ENCODE assay signal across 7 mouse cellular contexts in the genomic region with DNA sequence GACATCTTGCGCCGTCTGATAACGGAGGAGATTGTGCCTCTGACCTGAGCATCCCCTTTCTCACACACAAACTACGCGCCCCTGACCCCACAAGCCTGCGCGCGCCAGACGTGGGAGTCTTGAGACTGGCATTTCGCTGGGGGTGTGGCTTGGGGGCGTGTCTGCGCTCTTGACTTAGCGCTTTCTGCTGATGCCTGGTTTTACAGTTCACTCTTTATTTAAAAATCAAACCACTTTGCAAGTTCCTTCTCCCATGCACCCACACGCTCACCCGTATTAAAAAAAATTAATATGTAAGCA. TPM values are rescaled to one million over a fixed set of nuclear protein-coding genes. Genes with fewer than 3 reads are reported as not detected.
DNase-seq lines count a peak whose midpoint lies in the region; ATAC-seq lines count a peak whose summit lies in the region.
"Not testable (repeated sequence)": the region's sequence is repeated elsewhere in the genome, so short reads cannot be mapped to it uniquely, and the experiment has no call there.

No protein-coding gene starts in this region.

- WGBS in embryonic facial prominence, embryonic 11.5 days = 0% methylated on average over 12 of the region's 15 CpGs
- WGBS in heart, embryonic 10.5 days = 1% methylated on average over 15 of the region's 15 CpGs
- under 1% methylated on average over 15 of the region's 15 CpGs for WGBS in intestine, embryonic 15.5 days
- under 1% methylated on average over 11 of the region's 15 CpGs for WGBS in limb, embryonic 11.5 days
- 1% methylated on average over 10 of the region's 15 CpGs for WGBS in macrophage (ENCODE audit: missing documents)

- not testable (repeated sequence) for H3K27ac ChIP-seq in embryonic facial prominence, embryonic 11.5 days (replicated peaks; ENCODE audit: low read depth, low read length); heart, embryonic 10.5 days; intestine, embryonic 15.5 days; limb, embryonic 11.5 days (replicated peaks; ENCODE audit: low read depth, low read length); macrophage

- peak; percentile 51 for DNase-seq in adrenal gland, adult 2 months
- peak; percentile 77 for DNase-seq in embryonic facial prominence, embryonic 11.5 days (ENCODE audit: low spot score)
- peak; percentile 74 for DNase-seq in heart, embryonic 10.5 days (ENCODE audit: low spot score)
- DNase-seq in limb, embryonic 11.5 days (ENCODE audit: low spot score) = peak; percentile 71

- H3K4me1 ChIP-seq in embryonic facial prominence, embryonic 11.5 days (ENCODE audit: control insufficient read depth, insufficient read depth, low read length); heart, embryonic 10.5 days; intestine, embryonic 15.5 days (replicated peaks); limb, embryonic 11.5 days (ENCODE audit: control insufficient read depth, insufficient read depth, low read length): not testable (repeated sequence)

- not testable (repeated sequence) for H3K9ac ChIP-seq in embryonic facial prominence, embryonic 11.5 days (replicated peaks; ENCODE audit: low read length); intestine, embryonic 15.5 days; limb, embryonic 11.5 days (ENCODE audit: low read length)

- H3K4me2 ChIP-seq in embryonic facial prominence, embryonic 11.5 days (ENCODE audit: low read depth, low read length) = peak overlapping the region; percentile 36
- H3K4me2 ChIP-seq in intestine, embryonic 15.5 days (replicated peaks) = peak overlapping the region; percentile 62
- H3K4me2 ChIP-seq in limb, embryonic 11.5 days (ENCODE audit: low read depth, severe bottlenecking) = peak overlapping the region; percentile 36

- H3K79me2 ChIP-seq in macrophage (ENCODE audit: inconsistent target) = peaks cover 17% of the 10 kb centered on the region

- peak overlapping the region; percentile 27 for H3K4me3 ChIP-seq in embryonic facial prominence, embryonic 11.5 days (ENCODE audit: low read depth, low read length)
- H3K4me3 ChIP-seq in heart, embryonic 10.5 days = peak overlapping the region; percentile 45
- H3K4me3 ChIP-seq in intestine, embryonic 15.5 days (replicated peaks) = peak overlapping the region; percentile 37
- H3K4me3 ChIP-seq in limb, embryonic 11.5 days (ENCODE audit: low read depth, low read length) = peak overlapping the region; percentile 28
- H3K4me3 ChIP-seq in macrophage (ENCODE audit: inconsistent target) = peak overlapping the region; percentile 22

- not testable (repeated sequence) for H3K27me3 ChIP-seq in embryonic facial prominence, embryonic 11.5 days (ENCODE audit: control insufficient read depth, insufficient read depth, low read length); heart, embryonic 10.5 days (ENCODE audit: insufficient read depth, poor library complexity, severe bottlenecking); intestine, embryonic 15.5 days (replicated peaks); limb, embryonic 11.5 days (ENCODE audit: control insufficient read depth, insufficient read depth, low read length)

- H3K9me3 ChIP-seq in embryonic facial prominence, embryonic 11.5 days (replicated peaks; ENCODE audit: control insufficient read depth, low read length); heart, embryonic 10.5 days; intestine, embryonic 15.5 days; limb, embryonic 11.5 days (ENCODE audit: control insufficient read depth, low read length): not testable (repeated sequence)

- not testable (repeated sequence) for H3K36me3 ChIP-seq in embryonic facial prominence, embryonic 11.5 days (replicated peaks; ENCODE audit: control insufficient read depth, insufficient read depth, low read depth, low read length); heart, embryonic 10.5 days; intestine, embryonic 15.5 days; limb, embryonic 11.5 days (ENCODE audit: control insufficient read depth, insufficient read depth, low read length); macrophage (ENCODE audit: inconsistent target)

- ATAC-seq in embryonic facial prominence, embryonic 11.5 days (replicated peaks; ENCODE audit: insufficient number of reproducible peaks, low FRiP score, low TSS enrichment, low read depth) = not testable (repeated sequence)
- ATAC-seq in intestine, embryonic 15.5 days = peak; percentile 75
- ATAC-seq in limb, embryonic 11.5 days (ENCODE audit: insufficient number of reproducible peaks, low FRiP score, low TSS enrichment, low read depth) = peak; percentile 58
- ATAC-seq in neutrophil, adult 5-6 weeks (ENCODE audit: extremely low read depth, insufficient number of reproducible peaks, low FRiP score, poor library complexity, severe bottlenecking) = peak; percentile 18; the same call in 1 of the 2 replicates

RNA-seq across cellular contexts. Expression of a gene that starts 0.2 kb away (rescaled TPM):
- total RNA-seq in adrenal gland, adult 2 months (2021) = 10 to 100 TPM; 30.4 to 41.0 TPM
- polyA plus RNA-seq in adrenal gland, adult 2 months (2012; rRNA removed) = 36.6 and 56.5 TPM in 2 replicates
- polyA plus RNA-seq in embryonic facial prominence, embryonic 11.5 days (2014; fragmentation: Nextera tagmentation; extraction: Ambion mirVana) = 18.5 and 21.5 TPM in 2 replicates
- 11.3 and 12.1 TPM in 2 replicates for polyA plus RNA-seq in heart, embryonic 10.5 days (2016; fragmentation: Nextera tagmentation; extraction: Ambion mirVana)
- 5.9 and 6.0 TPM in 2 replicates for polyA plus RNA-seq in intestine, embryonic 15.5 days (2015; fragmentation: Nextera tagmentation; extraction: Ambion mirVana)
- polyA plus RNA-seq in limb, embryonic 11.5 days (2014; fragmentation: Nextera tagmentation; extraction: Ambion mirVana) = 18.3 and 19.6 TPM in 2 replicates
- 100 to 1,000 TPM in 25 of 26 experiments, 10 to 100 TPM in 1; 88.1 to 699 (median 290) TPM for total RNA-seq in macrophage (2018; cell fraction: chromatin; rRNA removed)
- total RNA-seq in macrophage (2018; cell fraction: cytosol; rRNA removed) = 100 to 1,000 TPM in 15 of 26 experiments, 10 to 100 TPM in 11; 45.2 to 177 (median 117) TPM
- 100 to 1,000 TPM in 24 of 26 experiments, 10 to 100 TPM in 2; 90.1 to 539 (median 258) TPM for total RNA-seq in macrophage (2018; cell fraction: nucleus; rRNA removed)
- polyA plus RNA-seq in macrophage (2018) = 92.6 to 114 TPM (median 113 TPM) in 3 replicates
- total RNA-seq in neutrophil, adult 5-6 weeks (2017) = 33.4 and 60.2 TPM in 2 replicates

RNA-seq across cellular contexts. Expression of a gene that starts 43.3 kb away (rescaled TPM):
- 10 to 100 TPM; 62.4 to 64.1 TPM for total RNA-seq in adrenal gland, adult 2 months (2021)
- polyA plus RNA-seq in adrenal gland, adult 2 months (2012; rRNA removed) = 68.3 and 74.0 TPM in 2 replicates
- polyA plus RNA-seq in embryonic facial prominence, embryonic 11.5 days (2014; fragmentation: Nextera tagmentation; extraction: Ambion mirVana) = 54.8 and 63.8 TPM in 2 replicates
- polyA plus RNA-seq in heart, embryonic 10.5 days (2016; fragmentation: Nextera tagmentation; extraction: Ambion mirVana) = 64.5 and 77.2 TPM in 2 replicates
- 66.5 and 69.6 TPM in 2 replicates for polyA plus RNA-seq in intestine, embryonic 15.5 days (2015; fragmentation: Nextera tagmentation; extraction: Ambion mirVana)
- 28.3 and 32.2 TPM in 2 replicates for polyA plus RNA-seq in limb, embryonic 11.5 days (2014; fragmentation: Nextera tagmentation; extraction: Ambion mirVana)
- total RNA-seq in macrophage (2018; cell fraction: chromatin; rRNA removed) = 10 to 100 TPM in 1 of 26 experiments, under 1 TPM in 8, not detected in 17; 0.08 to 22.1 (median 0.13) TPM
- total RNA-seq in macrophage (2018; cell fraction: cytosol; rRNA removed) = under 1 TPM in 18 of 26 experiments, not detected in 8; under 0.01 to 0.33 (median 0.04) TPM
- 1 to 10 TPM in 1 of 26 experiments, under 1 TPM in 7, not detected in 18; 0.05 to 5.3 (median 0.12) TPM for total RNA-seq in macrophage (2018; cell fraction: nucleus; rRNA removed)
- polyA plus RNA-seq in macrophage (2018) = 0.01 to 0.21 TPM in 2 of 3 replicates, not detected in the other
- total RNA-seq in neutrophil, adult 5-6 weeks (2017) = 5.5 and 7.6 TPM in 2 replicates

Comparison
In these comparisons a context has a peak if more than half of its experiments do, and no peak if none do; other contexts are left out.
1. RNA of a gene that starts 43.3 kb away (polyA plus RNA-seq): 68.3 to 74.0 TPM in adrenal gland, adult 2 months, 66.5 to 69.6 TPM in intestine, embryonic 15.5 days, 64.5 to 77.2 TPM in heart, embryonic 10.5 days, 54.8 to 63.8 TPM in embryonic facial prominence, embryonic 11.5 days and 28.3 to 32.2 TPM in limb, embryonic 11.5 days; 0.01 to 0.21 TPM in macrophage; every median in the first group is over 10 times any median in the second.
2. Peak in every context shown above with its lines, with median percentiles within 50 percentile points of each other: DNase-seq, H3K4me2 ChIP-seq and H3K4me3 ChIP-seq.